Mouse (Mus musculus): ENCODE results near the gene Nlrc3. TPM values are rescaled to one million over a fixed set of nuclear protein-coding genes. Genes with fewer than 3 reads are reported as not detected.
"Not testable (repeated sequence)": the region's sequence is repeated elsewhere in the genome, so short reads cannot be mapped to it uniquely, and the experiment has no call there.

The Nlrc3 gene
- polyA plus RNA-seq, 1 experiment from 2014 or later: 0.96 TPM

DNA sequence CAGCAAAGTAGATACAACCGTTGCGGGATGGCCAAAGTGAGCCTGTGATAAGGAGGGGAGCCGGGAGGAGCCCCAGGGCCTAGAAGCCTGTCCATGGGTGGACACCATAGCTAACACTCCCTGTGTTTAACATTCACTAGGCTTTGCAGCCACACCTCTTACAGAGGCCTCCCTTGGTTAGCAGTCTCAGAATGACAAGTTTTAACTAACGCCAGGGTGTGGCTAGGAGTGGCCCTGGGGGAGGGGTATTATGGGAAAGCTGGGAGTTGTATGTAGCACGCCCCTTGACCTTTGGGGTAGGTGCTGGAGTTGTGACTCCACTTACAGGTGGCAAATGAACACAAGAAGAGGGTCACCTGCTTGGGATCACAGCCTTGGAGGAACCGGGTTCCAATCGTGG lies 774 bp downstream of the Nlrc3 start:
- Histone ChIP-seq H3K9me3 (replicated peaks) (no peaks in the 10 kb centered on the region), H3K27ac (no peak overlapping the region), H3K36me3 (peaks cover 36% of the 10 kb centered on the region), H3K4me1 (no peaks in the 10 kb centered on the region), H3K27me3 (no peaks in the 10 kb centered on the region), H3K9ac (no peak overlapping the region), H3K4me2 (replicated peaks) (no peak overlapping the region), H3K4me3 (no peak overlapping the region)
- ATAC-seq (ENCODE audit: low FRiP score): no peak
- WGBS: 89% methylated on average over 7 of the region's 7 CpGs

GRCm38 (mm10) chr16:3974456-3974855 lies 2.0 kb downstream of the Nlrc3 start:
- not testable (repeated sequence) for H3K4me1 ChIP-seq; H3K4me2 ChIP-seq (replicated peaks); H3K9me3 ChIP-seq (replicated peaks); H3K27ac ChIP-seq; H3K4me3 ChIP-seq; ATAC-seq (ENCODE audit: low FRiP score); H3K27me3 ChIP-seq; H3K9ac ChIP-seq
- peaks cover 24% of the 10 kb centered on the region for H3K36me3 ChIP-seq
- 91% methylated on average over 19 of the region's 19 CpGs for WGBS

DNA sequence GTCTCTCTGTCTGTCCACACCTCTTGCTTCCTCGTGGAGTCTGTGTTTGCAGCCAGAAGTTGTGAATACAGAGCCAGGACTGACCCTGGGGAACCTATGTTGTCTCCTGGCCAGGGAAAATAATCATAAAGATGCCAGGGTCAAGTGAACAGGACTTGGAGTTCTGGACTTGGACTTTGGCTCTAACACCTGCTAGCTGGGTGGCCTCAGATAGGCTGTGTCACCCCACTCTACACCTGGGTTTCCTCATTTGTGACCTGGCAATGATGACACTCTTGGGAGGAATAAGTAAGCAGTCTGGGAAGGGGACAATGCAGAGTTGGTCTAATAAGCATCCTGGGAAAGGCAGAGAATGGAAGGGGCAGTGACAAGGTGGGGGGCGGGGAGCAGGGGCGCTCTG lies 10.9 kb downstream of the Nlrc3 start:
- no peak overlapping the region for H3K4me3 ChIP-seq
- 82% methylated on average over 3 of the region's 3 CpGs for WGBS
- H3K36me3 ChIP-seq: no peaks in the 10 kb centered on the region
- H3K9ac ChIP-seq: no peak overlapping the region
- no peak for ATAC-seq (ENCODE audit: low FRiP score)
- no peak overlapping the region for H3K27ac ChIP-seq
- H3K27me3 ChIP-seq: no peaks in the 10 kb centered on the region
- no peaks in the 10 kb centered on the region for H3K4me1 ChIP-seq
- no peak overlapping the region for H3K4me2 ChIP-seq (replicated peaks)
- H3K9me3 ChIP-seq (replicated peaks): no peaks in the 10 kb centered on the region

GRCm38 (mm10) chr16:3964990-3965389 lies 11.4 kb downstream of the Nlrc3 start:
- no peak overlapping the region for H3K4me2 ChIP-seq (replicated peaks)
- no peak overlapping the region for H3K4me3 ChIP-seq
- no peaks in the 10 kb centered on the region for H3K9me3 ChIP-seq (replicated peaks)
- no peaks in the 10 kb centered on the region for H3K27me3 ChIP-seq
- H3K27ac ChIP-seq: no peak overlapping the region
- no peak for ATAC-seq (ENCODE audit: low FRiP score)
- WGBS: 80% methylated on average over 10 of the region's 10 CpGs
- H3K9ac ChIP-seq: no peak overlapping the region
- no peaks in the 10 kb centered on the region for H3K36me3 ChIP-seq
- H3K4me1 ChIP-seq: no peaks in the 10 kb centered on the region

- Histone ChIP-seq H3K27me3 (no peaks in the 10 kb centered on the region), H3K4me3 (no peak overlapping the region), H3K36me3 (no peaks in the 10 kb centered on the region), H3K9me3 (replicated peaks) (no peaks in the 10 kb centered on the region), H3K27ac (no peak overlapping the region), H3K4me1 (no peaks in the 10 kb centered on the region), H3K4me2 (replicated peaks) (no peak overlapping the region), H3K9ac (no peak overlapping the region)
- ATAC-seq (ENCODE audit: low FRiP score): no peak
- 79% methylated on average over 2 of the region's 2 CpGs for WGBS
Measured at GRCm38 (mm10) chr16:3959261-3959660, 17.2 kb downstream of the Nlrc3 start.

- Histone ChIP-seq H3K27ac (no peak overlapping the region), H3K4me2 (replicated peaks) (no peak overlapping the region), H3K4me3 (no peak overlapping the region), H3K4me1 (no peaks in the 10 kb centered on the region), H3K27me3 (no peaks in the 10 kb centered on the region), H3K9me3 (replicated peaks) (no peaks in the 10 kb centered on the region), H3K9ac (no peak overlapping the region), H3K36me3 (no peaks in the 10 kb centered on the region)
- 82% methylated on average over 6 of the region's 6 CpGs for WGBS
- no peak for ATAC-seq (ENCODE audit: low FRiP score)
Measured at GRCm38 (mm10) chr16:3956369-3956768, 20.1 kb downstream of the Nlrc3 start.

- Histone ChIP-seq H3K27ac (no peak overlapping the region), H3K27me3 (no peaks in the 10 kb centered on the region), H3K9ac (no peak overlapping the region), H3K9me3 (replicated peaks) (no peaks in the 10 kb centered on the region), H3K4me3 (no peak overlapping the region), H3K4me1 (no peaks in the 10 kb centered on the region), H3K4me2 (replicated peaks) (no peak overlapping the region), H3K36me3 (no peaks in the 10 kb centered on the region)
- ATAC-seq (ENCODE audit: low FRiP score): no peak
- 92% methylated on average over 1 of the region's 1 CpGs for WGBS
Measured at GRCm38 (mm10) chr16:3951141-3951540, 25.3 kb downstream of the Nlrc3 start.

GRCm38 (mm10) chr16:3934701-3935100 lies 41.7 kb downstream of the Nlrc3 start:
- no peak for ATAC-seq (ENCODE audit: low FRiP score)

DNA sequence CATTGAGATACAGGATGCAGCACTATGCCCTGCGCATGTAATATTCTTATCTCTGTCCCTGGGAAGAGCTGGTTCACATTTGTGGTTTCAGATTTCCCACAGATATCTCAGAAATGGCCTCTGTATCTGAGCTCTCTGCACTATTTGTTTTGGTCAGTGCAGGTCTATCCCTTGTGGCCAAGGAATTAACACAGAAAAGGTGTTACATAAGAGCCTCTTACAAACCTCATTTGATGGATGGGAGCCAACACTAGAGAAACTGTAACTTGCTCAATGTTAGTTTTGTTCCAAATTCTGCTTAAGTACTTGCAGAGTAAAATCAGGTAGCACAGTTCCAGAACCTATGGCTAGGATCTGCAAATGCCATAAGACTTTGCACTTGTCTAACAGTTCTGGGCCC lies 42.3 kb downstream of the Nlrc3 start:
- peaks cover 75% of the 10 kb centered on the region for H3K36me3 ChIP-seq
- H3K4me3 ChIP-seq: no peak overlapping the region
- H3K4me1 ChIP-seq: no peaks in the 10 kb centered on the region
- no peak overlapping the region for H3K4me2 ChIP-seq (replicated peaks)
- no peak overlapping the region for H3K9ac ChIP-seq
- 92% methylated on average over 1 of the region's 1 CpGs for WGBS
- H3K27me3 ChIP-seq: no peaks in the 10 kb centered on the region
- no peak overlapping the region for H3K27ac ChIP-seq
- no peaks in the 10 kb centered on the region for H3K9me3 ChIP-seq (replicated peaks)
- ATAC-seq (ENCODE audit: low FRiP score): no peak

More at GRCm38 (mm10) chr16:3934701-3935100, 41.7 kb downstream of the Nlrc3 start:
- no peak overlapping the region for H3K4me2 ChIP-seq (replicated peaks)
- no peaks in the 10 kb centered on the region for H3K27me3 ChIP-seq
- H3K4me1 ChIP-seq: no peaks in the 10 kb centered on the region
- H3K27ac ChIP-seq: no peak overlapping the region
- no peak overlapping the region for H3K4me3 ChIP-seq
- no peak overlapping the region for H3K9ac ChIP-seq
- peaks cover 73% of the 10 kb centered on the region for H3K36me3 ChIP-seq
- 86% methylated on average over 4 of the region's 4 CpGs for WGBS
- no peaks in the 10 kb centered on the region for H3K9me3 ChIP-seq (replicated peaks)

- no peak for ATAC-seq (ENCODE audit: low FRiP score)
- Histone ChIP-seq H3K27ac (no peak overlapping the region), H3K27me3 (no peaks in the 10 kb centered on the region), H3K36me3 (peaks cover 74% of the 10 kb centered on the region), H3K4me1 (no peaks in the 10 kb centered on the region), H3K9me3 (replicated peaks) (no peaks in the 10 kb centered on the region), H3K4me2 (replicated peaks) (no peak overlapping the region), H3K4me3 (no peak overlapping the region), H3K9ac (no peak overlapping the region)
- 94% methylated on average over 6 of the region's 6 CpGs for WGBS
Measured at GRCm38 (mm10) chr16:3933536-3933935, 42.9 kb downstream of the Nlrc3 start.

- Histone ChIP-seq H3K27me3 (no peaks in the 10 kb centered on the region), H3K27ac (no peak overlapping the region), H3K36me3 (peaks cover 64% of the 10 kb centered on the region), H3K4me3 (no peak overlapping the region), H3K9ac (no peak overlapping the region), H3K4me1 (no peaks in the 10 kb centered on the region), H3K9me3 (replicated peaks) (no peaks in the 10 kb centered on the region), H3K4me2 (replicated peaks) (no peak overlapping the region)
- no peak for ATAC-seq (ENCODE audit: low FRiP score)
- WGBS: 76% methylated on average over 7 of the region's 7 CpGs
Measured at GRCm38 (mm10) chr16:3929151-3929550, 47.3 kb downstream of the Nlrc3 start.

DNA sequence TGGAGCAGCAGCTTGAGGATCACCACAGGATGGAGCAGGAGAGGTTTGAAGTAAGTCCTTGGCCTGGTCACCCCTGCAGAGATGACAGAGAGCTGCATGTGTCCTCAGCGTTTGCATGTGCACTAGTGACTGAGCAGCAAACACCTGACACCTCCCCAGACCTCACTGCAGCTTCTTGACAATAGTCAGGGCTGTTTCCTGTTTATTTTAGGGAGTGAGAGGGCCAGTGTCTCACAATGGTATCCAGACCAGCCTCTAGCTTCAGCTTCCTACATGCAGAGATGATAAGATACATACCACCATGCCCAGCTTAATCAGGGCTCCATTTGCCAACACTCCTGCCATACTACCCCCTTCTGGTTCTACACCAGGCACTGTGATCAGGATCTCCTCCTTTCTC lies 47.9 kb downstream of the Nlrc3 start:
- no peaks in the 10 kb centered on the region for H3K4me1 ChIP-seq
- H3K4me2 ChIP-seq (replicated peaks): no peak overlapping the region
- no peak overlapping the region for H3K9ac ChIP-seq
- H3K27me3 ChIP-seq: no peaks in the 10 kb centered on the region
- H3K9me3 ChIP-seq (replicated peaks): no peaks in the 10 kb centered on the region
- peaks cover 63% of the 10 kb centered on the region for H3K36me3 ChIP-seq
- WGBS: 86% methylated on average over 1 of the region's 1 CpGs
- no peak overlapping the region for H3K4me3 ChIP-seq
- no peak overlapping the region for H3K27ac ChIP-seq
- no peak for ATAC-seq (ENCODE audit: low FRiP score)

GRCm38 (mm10) chr16:3923966-3924365 lies 52.5 kb downstream of the Nlrc3 start:
- Histone ChIP-seq H3K9ac (no peak overlapping the region), H3K4me1 (no peaks in the 10 kb centered on the region), H3K27ac (no peak overlapping the region), H3K4me3 (no peak overlapping the region), H3K36me3 (peaks cover 63% of the 10 kb centered on the region), H3K4me2 (replicated peaks) (no peak overlapping the region), H3K9me3 (replicated peaks) (no peaks in the 10 kb centered on the region), H3K27me3 (no peaks in the 10 kb centered on the region)
- ATAC-seq (ENCODE audit: low FRiP score): no peak
- 75% methylated on average over 4 of the region's 4 CpGs for WGBS

DNA sequence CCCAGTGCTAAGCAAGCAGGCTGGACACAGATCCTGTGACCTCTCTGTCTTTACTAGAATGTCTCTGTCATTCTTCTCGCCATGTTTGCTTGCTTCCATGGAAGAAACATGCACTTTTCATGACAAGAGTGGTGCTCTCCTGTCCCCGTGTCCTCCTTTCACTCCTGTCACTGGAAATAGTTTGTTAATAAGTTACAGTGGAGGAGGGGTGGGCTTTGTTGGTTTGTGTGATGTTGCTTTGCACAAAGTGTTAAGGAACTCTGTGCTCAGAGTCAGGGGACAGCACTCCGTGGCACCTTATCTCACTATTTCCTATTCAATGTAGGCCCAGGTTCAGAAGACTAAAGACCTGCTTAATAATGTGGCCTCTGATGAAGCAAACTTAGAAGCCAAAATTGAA lies 52.9 kb downstream of the Nlrc3 start:
- Histone ChIP-seq H3K27me3 (no peaks in the 10 kb centered on the region), H3K9ac (no peak overlapping the region), H3K27ac (no peak overlapping the region), H3K4me3 (no peak overlapping the region), H3K36me3 (peaks cover 60% of the 10 kb centered on the region), H3K4me1 (no peaks in the 10 kb centered on the region), H3K9me3 (replicated peaks) (no peaks in the 10 kb centered on the region), H3K4me2 (replicated peaks) (no peak overlapping the region)
- WGBS: 89% methylated on average over 3 of the region's 3 CpGs
- ATAC-seq (ENCODE audit: low FRiP score): no peak
